Mouse (Mus musculus) adrenal gland, postnatal 14 days (tissue): ENCODE measurements around the gene Tbc1d2. TPM values are rescaled to one million over a fixed set of nuclear protein-coding genes. Genes with fewer than 3 reads are reported as not detected.
"Not testable (repeated sequence)": the region's sequence is repeated elsewhere in the genome, so short reads cannot be mapped to it uniquely, and the experiment has no call there.

Source experiments
- DNase-seq: peaks from one replicate; pipeline ENCODE4 v3.0.0; 2021; ENCODE audit warnings: mixed read lengths
- total RNA-seq: library from RNA; stranded (reverse); gene quantifications from 2 replicates; pipeline ENCODE4 v1.2.3, GENCODE M21; 2021

Gene Tbc1d2
- total RNA-seq, 1 experiment from 2014 or later, result 2.0 TPM

DNA sequence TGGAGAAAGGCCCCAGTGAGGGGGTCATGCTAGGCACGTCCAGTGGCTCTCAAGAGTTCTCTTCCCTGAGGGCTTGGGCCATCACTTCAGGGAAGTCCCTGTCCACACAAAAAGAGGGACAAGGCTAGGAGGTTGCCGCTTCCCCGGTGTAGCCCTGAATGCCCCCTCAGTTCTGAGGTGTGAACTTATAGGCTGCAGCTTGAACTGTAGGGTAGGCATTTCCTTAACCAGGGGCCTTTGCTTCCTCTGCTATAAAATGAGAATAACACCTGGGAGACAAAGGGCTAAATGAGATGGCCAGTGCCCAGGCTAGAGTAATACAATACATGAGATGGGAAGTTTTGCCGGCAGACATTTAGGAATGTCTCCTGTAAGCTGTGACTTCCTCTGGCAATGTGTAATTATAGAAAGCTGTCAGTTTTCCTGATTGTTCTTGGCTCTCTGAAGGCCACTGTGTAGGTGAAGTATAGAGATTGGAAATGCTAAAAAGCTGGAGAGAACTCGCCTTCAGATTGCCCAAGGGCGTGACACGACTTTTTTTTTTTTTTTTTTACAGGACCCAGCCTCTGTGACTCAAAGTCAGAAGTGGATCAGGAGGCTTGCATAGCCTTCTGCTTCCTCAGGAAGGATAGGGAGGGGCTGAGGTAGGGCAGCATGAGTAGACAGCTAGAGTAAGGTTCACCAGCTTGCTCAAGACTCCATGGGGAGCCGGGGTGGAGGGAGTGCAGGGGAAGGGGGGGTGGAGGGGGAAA, 6.9 kb downstream of the Tbc1d2 start:
- peak; percentile 58 for DNase-seq

- no peak for DNase-seq
These were observed 8.7 kb downstream of the Tbc1d2 start for GRCm38 (mm10) chr4:46641283-46641682.

DNA sequence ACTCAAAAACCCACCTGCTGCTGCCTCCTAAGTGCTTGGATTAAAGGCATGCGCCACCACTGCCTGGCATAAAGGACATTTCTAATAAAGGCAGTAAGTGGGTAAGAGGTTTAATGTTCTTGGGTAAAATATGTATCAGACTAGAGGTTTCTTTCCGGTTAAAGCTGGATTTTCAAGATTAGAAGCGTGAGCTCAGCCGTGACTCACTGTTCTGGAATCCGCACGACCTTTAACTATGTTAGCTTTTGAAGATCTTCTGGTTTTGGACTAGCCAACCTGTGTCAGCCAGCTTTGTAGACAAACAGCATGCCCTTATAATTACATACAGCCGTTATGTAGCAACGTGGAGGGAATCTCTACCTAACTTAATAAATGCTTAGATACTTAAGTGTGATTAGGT, 10.1 kb downstream of the Tbc1d2 start:
- DNase-seq, result peak; percentile 62

DNA sequence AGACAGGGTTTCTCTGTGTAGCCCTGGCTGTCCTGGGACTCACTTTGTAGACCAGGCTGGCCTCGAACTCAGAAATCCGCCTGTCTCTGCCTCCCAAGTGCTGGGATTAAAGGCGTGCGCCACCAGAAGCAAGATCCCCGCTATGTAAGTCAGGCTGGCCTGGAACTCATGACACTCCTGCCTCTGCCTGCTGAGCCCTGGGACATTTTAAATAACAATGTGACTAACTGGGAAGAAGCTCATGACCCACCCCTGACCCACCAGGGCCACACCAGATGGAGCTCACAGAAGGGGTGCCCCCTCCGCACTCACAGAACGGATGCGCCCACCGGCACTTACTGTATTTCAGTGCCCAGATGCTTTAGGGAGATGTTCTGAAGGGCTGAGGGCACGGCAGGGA, 12.8 kb downstream of the Tbc1d2 start:
- not testable (repeated sequence) for DNase-seq

GRCm38 (mm10) chr4:46635702-46636430, 14.1 kb downstream of the Tbc1d2 start:
- DNase-seq, result no peak

GRCm38 (mm10) chr4:46634881-46635280, 15.1 kb downstream of the Tbc1d2 start:
- no peak for DNase-seq

DNA sequence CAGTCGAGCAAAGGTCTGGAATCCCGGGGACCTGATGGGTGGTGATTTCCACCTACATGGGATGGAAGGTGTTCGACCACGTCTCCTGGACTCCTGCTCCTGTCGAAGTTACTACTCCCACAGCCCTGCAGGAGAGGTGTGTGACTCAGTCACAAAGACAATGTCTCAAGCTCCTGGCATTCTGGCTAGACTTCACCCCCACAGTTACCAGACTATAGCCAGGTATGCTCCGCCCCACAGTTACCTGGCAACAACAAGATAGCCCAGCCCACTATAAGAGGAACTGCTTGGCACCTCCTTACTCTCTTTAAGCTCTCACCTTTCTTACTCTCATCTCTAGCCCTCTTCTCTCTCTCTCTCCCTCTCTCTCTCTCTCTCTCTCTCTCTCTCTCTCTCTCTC, 16.4 kb downstream of the Tbc1d2 start:
- not testable (repeated sequence) for DNase-seq

- no peak for DNase-seq
These were observed 17.5 kb downstream of the Tbc1d2 start for GRCm38 (mm10) chr4:46632465-46632864.

- DNase-seq, result peak; percentile 47
These were observed 19.6 kb downstream of the Tbc1d2 start for GRCm38 (mm10) chr4:46630390-46630789.

DNA sequence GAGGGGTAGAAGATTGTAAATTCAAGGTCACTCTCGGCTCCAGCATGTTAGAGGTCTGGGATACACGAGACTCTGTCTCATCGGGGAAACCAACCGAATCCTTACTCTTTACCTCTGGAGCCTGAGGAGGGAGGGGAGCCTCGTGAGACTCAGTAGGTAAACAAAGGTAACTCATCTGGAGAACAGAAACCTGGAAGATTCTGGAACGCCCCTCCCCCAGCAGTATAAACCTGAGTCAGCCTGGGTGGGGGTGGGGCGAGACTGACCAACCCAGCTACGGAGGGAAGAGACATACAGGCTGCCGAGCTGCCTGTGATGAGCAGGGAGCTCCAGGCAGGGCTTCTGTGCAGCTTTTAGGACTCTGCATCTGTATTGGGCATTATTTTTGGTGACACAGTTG, 21.1 kb downstream of the Tbc1d2 start:
- peak; percentile 38 for DNase-seq

DNA sequence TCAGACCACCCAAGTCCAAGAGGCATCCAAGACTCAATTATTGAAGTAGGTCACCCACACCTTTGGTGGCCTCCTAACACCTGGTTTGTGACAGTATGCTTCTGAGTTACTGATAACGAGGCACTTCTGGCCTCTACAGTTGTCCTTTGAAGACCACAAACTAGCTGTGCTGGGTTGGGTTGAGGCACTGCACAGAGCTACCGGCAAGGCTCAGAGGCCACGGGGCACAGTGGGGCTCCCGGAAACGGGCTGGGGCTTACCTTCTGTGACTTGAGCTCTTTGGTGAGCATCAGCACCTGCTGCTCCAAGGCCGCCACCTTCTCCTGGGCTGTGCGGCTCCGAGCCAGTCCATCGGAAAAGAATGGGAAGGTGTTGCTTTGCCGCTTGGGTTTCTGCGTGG, 21.9 kb downstream of the Tbc1d2 start:
- DNase-seq, result no peak

- DNase-seq, result no peak
These were observed 24.9 kb downstream of the Tbc1d2 start for GRCm38 (mm10) chr4:46625101-46625500.

GRCm38 (mm10) chr4:46623007-46623406, 27.0 kb downstream of the Tbc1d2 start:
- no peak for DNase-seq

DNA sequence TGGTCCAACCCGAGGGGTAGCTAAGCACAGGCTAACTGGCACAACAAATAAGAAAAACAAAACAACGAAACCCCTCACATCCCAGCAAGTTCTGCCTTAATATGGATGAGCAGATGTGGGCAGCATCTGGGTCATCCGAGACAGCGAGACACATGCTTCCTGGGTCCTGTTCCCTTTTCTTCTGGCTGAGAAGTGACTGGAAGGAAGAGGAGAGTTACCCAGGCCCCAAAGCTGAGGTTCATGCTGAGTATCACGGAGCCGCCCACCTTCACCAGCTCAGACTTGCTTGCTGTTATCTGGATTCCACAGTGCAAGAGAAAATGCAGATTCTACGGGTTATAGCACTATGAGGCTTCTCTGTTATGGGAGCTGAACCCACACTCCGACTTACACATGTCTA, 29.1 kb downstream of the Tbc1d2 start:
- no peak for DNase-seq

- peak; percentile 69 for DNase-seq
These were observed 29.7 kb downstream of the Tbc1d2 start for GRCm38 (mm10) chr4:46620330-46620729.

GRCm38 (mm10) chr4:46618196-46618817, 31.7 kb downstream of the Tbc1d2 start:
- DNase-seq, result peak; percentile 44

GRCm38 (mm10) chr4:46617408-46617807, 32.6 kb downstream of the Tbc1d2 start:
- no peak for DNase-seq

DNA sequence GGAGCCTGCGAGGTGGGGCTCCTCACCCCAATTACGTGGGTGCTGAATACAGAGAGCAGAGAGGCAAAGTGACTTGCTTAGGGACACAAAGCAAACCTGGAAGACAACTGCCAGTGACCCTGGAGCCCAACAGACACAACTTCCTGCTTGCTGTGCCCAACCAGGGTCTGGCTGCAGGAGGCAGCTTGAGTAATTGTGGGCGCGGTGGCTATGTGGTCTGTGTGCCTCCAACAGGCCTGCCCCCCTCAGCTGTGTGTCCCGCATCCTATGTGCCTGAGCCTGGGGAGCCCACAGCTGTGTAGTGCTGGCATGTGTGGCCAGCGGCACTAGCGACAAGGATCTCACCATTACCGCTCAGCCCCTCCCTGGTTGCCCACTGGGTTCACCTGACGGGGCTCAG, 35.4 kb downstream of the Tbc1d2 start:
- DNase-seq, result no peak

DNA sequence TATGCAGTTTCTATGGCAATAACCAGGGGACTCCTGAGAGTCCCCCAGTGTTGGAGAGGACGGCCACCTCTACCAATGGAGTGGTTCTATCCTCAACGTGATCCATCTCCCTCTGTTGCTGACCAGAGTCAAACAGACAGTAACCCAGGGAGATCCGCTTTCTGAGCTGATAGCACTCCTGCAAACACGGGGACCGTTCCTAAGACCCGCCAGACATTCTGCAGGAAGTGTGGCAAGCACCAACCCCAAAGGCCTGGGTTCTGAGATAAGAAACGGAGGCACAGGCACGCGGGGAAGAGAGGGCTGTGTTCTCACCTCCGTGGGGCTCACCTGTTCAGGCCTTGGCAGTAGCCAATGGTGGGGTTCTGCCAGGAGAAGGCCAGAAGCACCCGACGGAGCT, 36.4 kb downstream of the Tbc1d2 start:
- no peak for DNase-seq

DNA sequence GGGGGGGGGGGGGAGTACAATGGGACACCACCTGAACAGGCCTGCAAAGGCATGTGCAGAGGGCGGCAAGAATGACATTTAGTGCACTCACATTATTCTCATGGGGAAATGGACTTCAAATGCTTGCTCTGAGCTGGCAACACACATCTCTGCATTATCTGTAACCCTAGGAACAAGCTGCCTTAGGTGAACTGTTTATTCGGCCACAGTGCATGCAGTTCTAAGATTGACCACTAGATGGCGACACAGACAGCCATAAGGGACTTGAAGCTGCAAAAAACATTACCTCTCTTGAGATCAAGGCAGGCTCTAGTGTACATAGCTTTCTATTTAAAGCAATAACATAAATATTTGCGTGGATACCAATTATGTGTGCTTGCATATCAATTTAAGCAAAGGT, 38.8 kb downstream of the Tbc1d2 start:
- DNase-seq, result peak; percentile 90

- peak; percentile 69 for DNase-seq
These were observed 42.4 kb downstream of the Tbc1d2 start for GRCm38 (mm10) chr4:46607601-46608000.

GRCm38 (mm10) chr4:46605451-46605850, 44.6 kb downstream of the Tbc1d2 start:
- no peak for DNase-seq

DNA sequence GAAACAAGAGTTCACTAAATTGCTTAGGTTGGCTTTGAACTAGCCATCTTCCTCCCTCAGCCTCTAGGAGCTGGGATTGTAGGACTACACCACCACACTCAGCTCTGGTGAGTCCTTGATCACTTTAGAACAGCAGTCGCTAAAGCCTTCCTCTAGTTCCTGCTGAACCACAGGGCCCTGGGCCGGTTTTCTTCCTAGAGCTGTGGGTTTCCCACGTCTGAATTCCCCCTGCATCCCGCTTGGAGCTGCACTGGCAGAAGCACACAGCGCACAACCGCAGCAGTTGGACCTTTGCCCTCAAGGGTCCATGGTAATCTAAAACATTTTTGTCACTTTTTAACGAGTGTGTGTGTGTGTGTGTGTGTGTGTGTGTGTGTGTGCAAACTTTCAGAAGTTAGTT, 47.3 kb downstream of the Tbc1d2 start:
- no peak for DNase-seq
